Mouse (Mus musculus) CH12.LX (cell line): ENCODE measurements around the gene Miga2. TPM values are rescaled to one million over a fixed set of nuclear protein-coding genes. Genes with fewer than 3 reads are reported as not detected.

Experiments used
- DNase-seq: peaks from one replicate; pipeline ENCODE4 v3.0.0-alpha.2; 2013; ENCODE audit errors: extremely low read depth
- H3K27ac ChIP-seq: 2 replicates; pipeline ENCODE4 v1.5.1; 2012; ENCODE audit warnings: low read depth, mild to moderate bottlenecking, control low read depth, moderate library complexity; ENCODE audit not compliant: insufficient read depth
- H3K27me3 ChIP-seq: replicated peaks from 2 replicates; pipeline ENCODE3; 2012; ENCODE audit warnings: inconsistent platforms
- H3K36me3 ChIP-seq, 2 experiments: replicated peaks in 1 of 2; 2 replicates each; pipeline versions ENCODE3 to v1.6.1; 2012; ENCODE audit warnings: inconsistent platforms in 1 of 2, low read length in 1 of 2, mild to moderate bottlenecking in 1 of 2, mixed read lengths in 1 of 2, moderate library complexity in 1 of 2; ENCODE audit not compliant: control insufficient read depth in 1 of 2, insufficient read depth in 1 of 2
- H3K4me1 ChIP-seq, 2 experiments: 2 replicates each; pipeline ENCODE4 v1.6.1; 2012; ENCODE audit warnings: inconsistent platforms in 1 of 2, moderate library complexity in 1 of 2; ENCODE audit not compliant: insufficient read depth in 2 of 2, control insufficient read depth in 1 of 2
- H3K4me2 ChIP-seq: 2 replicates; pipeline ENCODE4 v1.6.1; 2012; ENCODE audit warnings: low read depth, mild to moderate bottlenecking, control low read depth; ENCODE audit not compliant: poor library complexity, insufficient read depth, severe bottlenecking
- H3K4me3 ChIP-seq, 3 experiments: fragments of 150-350 bp in 1 of 3; sonication (generic) in 1 of 3; replicated peaks in 1 of 3; 2 replicates each; pipeline versions ENCODE3 to v1.5.1; 2011 to 2012; ENCODE audit warnings: low read depth in 2 of 3, low read length in 2 of 3, mild to moderate bottlenecking in 2 of 3, moderate library complexity in 2 of 3, control low read depth in 1 of 3, improper control_type of control experiment in 1 of 3, inconsistent platforms in 1 of 3, mixed read lengths in 1 of 3; ENCODE audit not compliant: poor library complexity in 1 of 3
- H3K79me2 ChIP-seq: replicated peaks from 2 replicates; pipeline ENCODE4 v1.6.1; 2012; ENCODE audit warnings: mild to moderate bottlenecking, moderate library complexity; ENCODE audit not compliant: control insufficient read depth, poor library complexity, insufficient read depth, severe bottlenecking; ENCODE audit errors: extremely low read depth
- H3K9ac ChIP-seq: 2 replicates; pipeline ENCODE4 v1.6.1; 2012; ENCODE audit warnings: low read depth, mild to moderate bottlenecking, control low read depth, moderate library complexity; ENCODE audit not compliant: insufficient read depth
- H3K9me3 ChIP-seq: replicated peaks from 2 replicates; pipeline ENCODE3; 2012; ENCODE audit warnings: low read length, inconsistent platforms, mixed read lengths
- BHLHE40 ChIP-seq: IDR thresholded peaks from 2 replicates; pipeline ENCODE4 v1.6.1; 2011; ENCODE audit warnings: mild to moderate bottlenecking, low read depth, low read length, improper control_type of control experiment
- CHD1 ChIP-seq: IDR thresholded peaks from 2 replicates; pipeline ENCODE4 v1.6.1; 2012; ENCODE audit warnings: low read depth, low read length, improper control_type of control experiment, inconsistent platforms
- CHD2 ChIP-seq: IDR thresholded peaks from 2 replicates; pipeline ENCODE4 v1.6.1; 2011; ENCODE audit warnings: low read length, improper control_type of control experiment
- CTCF ChIP-seq, 2 experiments: IDR thresholded peaks in 1 of 2; conservative IDR thresholded peaks in 1 of 2; 2 replicates each; pipeline ENCODE4 v1.5.1; 2011 to 2012; ENCODE audit warnings: low read depth in 2 of 2, low read length in 2 of 2, improper control_type of control experiment in 1 of 2, inconsistent platforms in 1 of 2, mild to moderate bottlenecking in 1 of 2, moderate library complexity in 1 of 2
- E2F4 ChIP-seq: IDR thresholded peaks from 2 replicates; pipeline ENCODE4 v1.6.1; 2011; ENCODE audit warnings: low read depth, low read length, improper control_type of control experiment; ENCODE audit not compliant: insufficient replicate concordance
- ELF1 ChIP-seq: IDR thresholded peaks from 2 replicates; pipeline ENCODE4 v1.6.1; 2014; ENCODE audit warnings: low read depth, mild to moderate bottlenecking, inconsistent platforms, low read length, improper control_type of control experiment
- EP300 ChIP-seq: IDR thresholded peaks from 2 replicates; pipeline ENCODE4 v1.6.1; 2011; ENCODE audit warnings: low read length, improper control_type of control experiment
- ETS1 ChIP-seq: conservative IDR thresholded peaks from 2 replicates; pipeline ENCODE4 v1.6.1; 2012; ENCODE audit warnings: low read depth, mild to moderate bottlenecking, inconsistent platforms, low read length, improper control_type of control experiment, moderate library complexity
- IRF4 ChIP-seq: IDR thresholded peaks from 2 replicates; pipeline ENCODE4 v1.6.1; 2014; ENCODE audit warnings: low read depth, mild to moderate bottlenecking, inconsistent platforms, low read length, improper control_type of control experiment
- JUN ChIP-seq: IDR thresholded peaks from 2 replicates; pipeline ENCODE4 v1.6.1; 2011; ENCODE audit warnings: low read depth, mild to moderate bottlenecking, low read length, improper control_type of control experiment, moderate library complexity; ENCODE audit not compliant: insufficient read depth
- JUND ChIP-seq: conservative IDR thresholded peaks from 2 replicates; pipeline ENCODE4 v1.6.1; 2011; ENCODE audit warnings: low read depth, low read length, improper control_type of control experiment
- MAZ ChIP-seq: IDR thresholded peaks from 2 replicates; pipeline ENCODE4 v1.6.1; 2012; ENCODE audit warnings: low read depth, mild to moderate bottlenecking, inconsistent platforms, low read length, improper control_type of control experiment, moderate library complexity
- MXI1 ChIP-seq: IDR thresholded peaks from 2 replicates; pipeline ENCODE4 v1.6.1; 2011; ENCODE audit warnings: mild to moderate bottlenecking, low read depth, low read length, improper control_type of control experiment
- NELFE ChIP-seq: IDR thresholded peaks from 2 replicates; pipeline ENCODE4 v1.6.1; 2011; ENCODE audit warnings: low read depth, low read length, improper control_type of control experiment
- POLR2A ChIP-seq: IDR thresholded peaks from 2 replicates; pipeline ENCODE4 v1.6.1; 2011; ENCODE audit warnings: low read depth, mild to moderate bottlenecking, improper control_type of control experiment, low read length
- POLR2AphosphoS2 ChIP-seq: IDR thresholded peaks from 2 replicates; pipeline ENCODE4 v1.6.1; 2011; ENCODE audit warnings: low read depth, low read length, improper control_type of control experiment
- RAD21 ChIP-seq: IDR thresholded peaks from 2 replicates; pipeline ENCODE4 v1.6.1; 2011; ENCODE audit warnings: low read depth, mild to moderate bottlenecking, low read length, improper control_type of control experiment, moderate library complexity
- SIN3A ChIP-seq: IDR thresholded peaks from 2 replicates; pipeline ENCODE4 v1.6.1; 2012; ENCODE audit warnings: low read length, improper control_type of control experiment, inconsistent platforms
- TBP ChIP-seq: conservative IDR thresholded peaks from 2 replicates; pipeline ENCODE4 v1.6.1; 2011; ENCODE audit warnings: low read depth, low read length, improper control_type of control experiment
- TCF12 ChIP-seq: IDR thresholded peaks from 2 replicates; pipeline ENCODE4 v1.6.1; 2014; ENCODE audit warnings: low read depth, mild to moderate bottlenecking, inconsistent platforms, low read length, improper control_type of control experiment
- UBTF ChIP-seq: IDR thresholded peaks from 2 replicates; pipeline ENCODE4 v1.6.1; 2012; ENCODE audit warnings: low read depth, mild to moderate bottlenecking, inconsistent platforms, low read length, improper control_type of control experiment, moderate library complexity
- USF2 ChIP-seq: conservative IDR thresholded peaks from 2 replicates; pipeline ENCODE4 v1.6.1; 2011; ENCODE audit warnings: low read depth, low read length, improper control_type of control experiment
- ZC3H11A ChIP-seq: IDR thresholded peaks from 2 replicates; pipeline ENCODE4 v1.6.1; 2012; ENCODE audit warnings: low read depth, mild to moderate bottlenecking, inconsistent platforms, low read length, improper control_type of control experiment
- ZKSCAN1 ChIP-seq: IDR thresholded peaks from 2 replicates; pipeline ENCODE4 v1.6.1; 2012; ENCODE audit warnings: low read depth, inconsistent platforms, low read length, improper control_type of control experiment, borderline replicate concordance
- ZMIZ1 ChIP-seq: IDR thresholded peaks from 2 replicates; pipeline ENCODE4 v1.6.1; 2012; ENCODE audit warnings: low read depth, mild to moderate bottlenecking, inconsistent platforms, low read length, improper control_type of control experiment
- dilution Hi-C: fragments of 300-500 bp; cut with MboI; formaldehyde crosslinking; loops from 2 replicates; pipeline ENCODE4 v1.14.3; 2020; ENCODE audit warnings: low sequenced_read_pairs; ENCODE audit not compliant: extremely low pct_unique_long_range_greater_than_20kb, extremely low pct_ligation_motif_present
- in situ Hi-C: fragments of 300-500 bp; cut with MboI; formaldehyde crosslinking; loops from 3 replicates; pipeline ENCODE4 v1.14.3; 2019; ENCODE audit warnings: low sequenced_read_pairs, low pct_ligation_motif_present, low pct_unique_long_range_greater_than_20kb, mixed read lengths
- polyA plus RNA-seq: library from polyadenylated mRNA; unstranded; fragments of >175 nt; gene quantifications from 2 replicates; pipeline ENCODE4 v1.2.1, GENCODE M21; 2012; ENCODE audit warnings: low read depth; ENCODE audit not compliant: insufficient read length
- total RNA-seq, 2 experiments: library from RNA; depleted of rRNA; stranded (reverse); fragments of 300-350 nt in 1 of 2; fragments of >200 nt in 1 of 2; gene quantifications; 2 replicates each; pipeline ENCODE4 v1.2.3; 2012 to 2014

The Miga2 gene
- total and polyA plus RNA-seq, 3 experiments, result 9.2 to 11.2 (median 9.4) TPM

DNA sequence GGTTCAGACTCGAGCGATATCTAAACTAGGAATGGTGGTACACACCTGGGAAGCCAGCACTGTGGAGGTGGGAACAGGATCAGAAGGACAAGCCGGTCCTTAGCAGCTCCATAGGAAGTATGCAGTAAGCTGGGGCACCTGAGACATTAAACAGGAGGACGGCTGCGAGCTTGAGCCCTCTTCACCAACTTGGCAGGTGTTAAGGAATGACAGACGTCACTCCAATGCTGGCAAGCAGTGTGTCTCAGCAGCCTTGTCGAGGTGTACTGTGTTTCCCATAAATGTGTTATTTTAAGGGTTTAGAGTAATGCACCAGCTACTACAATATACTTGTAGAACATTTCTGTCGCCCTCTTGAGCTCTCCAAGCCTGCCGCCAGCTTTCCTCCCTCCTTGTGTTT is 22.9 kb downstream of the Miga2 start:
- Histone ChIP-seq H3K27me3 (no peaks in the 10 kb centered on the region), H3K4me3 (no peak overlapping the region), H3K79me2 (no peaks in the 10 kb centered on the region), H3K27ac (no peak overlapping the region), H3K4me1 (peaks cover 0 to 10% of the 10 kb centered on the region in 2 experiments; a peak in 2 of 4 replicates), H3K4me2 (no peak overlapping the region), H3K9me3 (no peaks in the 10 kb centered on the region), H3K36me3 (peaks cover 22 to 42% of the 10 kb centered on the region in 2 experiments), H3K9ac (no peak overlapping the region)
- in situ Hi-C loops (no loop called here), dilution Hi-C loops (no loop called here)
- TF ChIP-seq MAZ, result no peak
- no peak for TF ChIP-seq ZKSCAN1
- TF ChIP-seq CHD2, result no peak
- TF ChIP-seq ZC3H11A, result no peak
- no peak for DNase-seq

DNA sequence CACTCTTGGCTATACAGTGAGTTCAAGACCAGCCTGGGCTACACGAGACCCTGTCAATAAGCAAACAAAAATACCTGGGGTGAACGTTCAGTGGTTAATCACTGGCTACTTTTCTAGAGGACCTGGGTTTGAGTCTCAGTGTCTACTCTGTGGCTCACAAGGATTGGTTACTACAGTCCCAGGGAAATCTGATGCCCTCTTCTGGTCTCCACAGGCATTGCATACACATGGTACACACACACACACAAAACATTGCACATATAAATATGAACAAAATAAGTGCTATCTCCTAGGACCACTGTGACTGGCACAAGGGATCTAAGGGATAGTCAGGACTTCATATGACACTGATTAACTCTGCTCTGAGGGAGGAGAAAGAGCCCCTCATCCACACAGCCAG is 25.0 kb downstream of the Miga2 start:
- H3K4me1 ChIP-seq, result peaks cover 7 to 20% of the 10 kb centered on the region in 2 experiments
- in situ Hi-C loops (no loop called here), dilution Hi-C loops (no loop called here)
- no peak overlapping the region for H3K27ac ChIP-seq
- H3K9ac ChIP-seq, result no peak overlapping the region
- H3K79me2 ChIP-seq, result no peaks in the 10 kb centered on the region
- no peaks in the 10 kb centered on the region for H3K27me3 ChIP-seq
- peaks cover 3 to 25% of the 10 kb centered on the region in 2 experiments for H3K36me3 ChIP-seq
- no peak overlapping the region for H3K4me3 ChIP-seq
- H3K4me2 ChIP-seq, result no peak overlapping the region
- peak in 1 of 2 experiments; percentile 17; a peak in 1 of 4 replicates for TF ChIP-seq CTCF (conservative IDR thresholded peaks at IDR 0.05 in 1 of 2, IDR thresholded peaks at IDR 0.05 in 1 of 2; ENCODE audit: low read depth in 2 of 2, low read length in 2 of 2)
- no peak for TF ChIP-seq BHLHE40
- no peaks in the 10 kb centered on the region for H3K9me3 ChIP-seq
- no peak for DNase-seq

DNA sequence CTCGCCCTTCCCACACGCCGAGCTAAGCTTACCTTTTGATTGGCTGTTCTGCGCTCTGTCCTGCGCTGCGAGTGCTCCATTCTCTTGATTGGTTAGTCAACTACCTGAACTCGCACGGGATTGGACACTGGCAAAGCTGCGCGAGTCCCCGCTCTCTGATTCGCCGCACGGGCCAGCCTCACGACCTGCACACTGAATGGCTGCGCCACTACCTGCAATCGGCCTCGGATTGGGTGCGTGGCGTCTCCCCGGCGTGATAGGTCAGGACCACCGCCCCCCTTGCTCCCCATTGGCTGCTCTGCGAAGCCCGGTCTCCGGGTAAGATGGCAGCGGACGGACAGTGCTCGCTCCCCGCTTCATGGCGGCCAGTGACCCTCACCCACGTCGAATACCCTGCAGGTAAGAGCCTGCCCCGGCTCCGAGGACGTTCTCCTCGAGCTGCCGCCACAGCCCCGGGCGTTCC is 28.1 kb downstream of the Miga2 start, which contains the start of gene Dolpp1:
Gene Dolpp1 (plus strand): TSS at position 141 of the 463 bp plus-strand sequence.
- no peak within 1 kb of the TSS for H3K27ac ChIP-seq
- H3K36me3 ChIP-seq, result peaks cover 10 to 34% of the 10 kb centered on the region in 2 experiments
- in situ Hi-C loops (no loop called here), dilution Hi-C loops (no loop called here)
- peak within 1 kb of the TSS; percentile 61 for H3K9ac ChIP-seq
- 0 out of 2 replicates have a peak, but pooled peaks cover 3% of the 10 kb centered on the region for H3K79me2 ChIP-seq
- peak within 1 kb of the TSS; percentile 60 for H3K4me2 ChIP-seq
- no peaks in the 10 kb centered on the region for H3K27me3 ChIP-seq
- no peaks in the 10 kb centered on the region for H3K9me3 ChIP-seq
- H3K4me1 ChIP-seq, result peaks cover 9 to 23% of the 10 kb centered on the region in 2 experiments
- peak; percentile 98 for DNase-seq
- H3K4me3 ChIP-seq, result peak within 1 kb of the TSS; percentile 73 to 87 (median 86)
- TF ChIP-seq MAZ, result 0 out of 2 replicates have a peak, but pooled peaks have one; percentile 40
- peak; percentile 97 for TF ChIP-seq CHD2
- TF ChIP-seq TCF12, result peak; percentile 68; the same call in 1 of the 2 replicates
- TF ChIP-seq USF2, result no peak
- 0 out of 2 replicates have a peak, but pooled peaks have one; percentile 27 for TF ChIP-seq BHLHE40
- peak; percentile 70; the same call in 1 of the 2 replicates for TF ChIP-seq NELFE
- TF ChIP-seq ZKSCAN1, result no peak
- peak; percentile 77; the same call in 1 of the 2 replicates for TF ChIP-seq MXI1
- TF ChIP-seq IRF4, result no peak
- peak; percentile 81 for TF ChIP-seq SIN3A
- TF ChIP-seq ZMIZ1, result peak; percentile 83; the same call in 1 of the 2 replicates
- no peak for TF ChIP-seq TBP
- TF ChIP-seq EP300, result no peak
- TF ChIP-seq E2F4, result no peak
- TF ChIP-seq ETS1, result no peak
- TF ChIP-seq ELF1, result 0 out of 2 replicates have a peak, but pooled peaks have one; percentile 31
- TF ChIP-seq CHD1, result no peak
- no peak for TF ChIP-seq JUND
- peak; percentile 71; the same call in 1 of the 2 replicates for TF ChIP-seq POLR2A
- peak; percentile 67; the same call in 1 of the 2 replicates for TF ChIP-seq POLR2AphosphoS2
- TF ChIP-seq RAD21, result no peak
- no peak for TF ChIP-seq UBTF
- no peak for TF ChIP-seq JUN
